Mouse (Mus musculus): Measurements from ENCODE around the gene Zfp12. TPM values are rescaled to one million over a fixed set of nuclear protein-coding genes. Genes with fewer than 3 reads are reported as not detected.

The Zfp12 gene
- polyA plus RNA-seq, 1 experiment = 4.5 TPM

DNA sequence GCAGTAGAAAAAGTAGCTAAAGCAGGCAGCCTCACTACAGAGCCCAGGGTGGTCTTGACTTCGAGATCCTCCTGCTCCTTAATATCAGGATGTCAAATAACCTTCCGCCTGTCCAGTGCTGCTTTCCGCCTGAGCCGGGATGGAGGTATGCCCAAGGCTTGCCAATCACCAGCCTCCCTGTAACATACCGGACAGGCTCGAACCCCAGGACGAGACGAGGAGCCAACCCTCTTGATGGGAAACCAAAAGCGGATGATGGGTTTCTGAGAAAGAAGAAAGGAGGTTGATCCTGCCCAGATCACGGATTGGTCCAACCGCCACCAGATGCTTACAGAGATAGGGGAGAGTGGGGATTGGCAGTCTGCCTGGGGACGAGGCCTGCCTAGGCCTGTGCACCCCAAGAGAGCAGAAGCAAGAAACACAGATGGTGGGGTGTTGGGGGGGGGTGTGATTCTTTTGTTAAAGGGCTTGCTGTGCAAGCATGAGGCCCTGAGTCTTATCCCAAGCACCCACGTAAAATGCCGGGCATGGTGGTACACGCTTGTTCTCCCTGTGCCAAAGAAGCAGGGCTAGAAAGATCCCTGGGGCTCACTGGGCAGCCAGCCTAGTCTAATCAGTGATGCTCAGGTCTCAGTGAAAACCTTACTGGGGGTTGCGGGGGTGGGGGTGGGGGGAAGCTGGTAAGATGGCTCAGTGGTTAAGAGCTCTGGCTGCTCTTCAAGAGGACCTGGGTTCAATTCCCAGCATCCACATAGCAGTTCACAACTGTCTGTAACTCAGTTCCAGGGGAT lies 37.8 kb downstream of the Zfp12 start:
- H3K36me3 ChIP-seq (ENCODE audit: control insufficient read depth, insufficient read depth) = no peaks in the 10 kb centered on the region
- no peak overlapping the region for H3ac ChIP-seq (ENCODE audit: control insufficient read depth, insufficient read length)
- peak overlapping the region; percentile 80 for H3K4me2 ChIP-seq (ENCODE audit: low read depth)
- H3K79me2 ChIP-seq (ENCODE audit: control insufficient read depth, insufficient read depth) = peaks cover 5% of the 10 kb centered on the region
- H3K27me3 ChIP-seq (ENCODE audit: control insufficient read depth, insufficient read depth, insufficient read length) = no peaks in the 10 kb centered on the region
- TF ChIP-seq POLR2AphosphoS2 (IDR thresholded peaks at IDR 0.05; ENCODE audit: insufficient read length, low read depth) = no peak
- TF ChIP-seq TCF3 (IDR thresholded peaks at IDR 0.05; ENCODE audit: insufficient read length, low read depth) = no peak
- no peak for TF ChIP-seq MAX (IDR thresholded peaks at IDR 0.05; ENCODE audit: low read depth)
- no peak for TF ChIP-seq TCF12 (IDR thresholded peaks at IDR 0.05; ENCODE audit: insufficient read depth, poor library complexity, severe bottlenecking)
- H3K4me3 ChIP-seq = no peak overlapping the region

DNA sequence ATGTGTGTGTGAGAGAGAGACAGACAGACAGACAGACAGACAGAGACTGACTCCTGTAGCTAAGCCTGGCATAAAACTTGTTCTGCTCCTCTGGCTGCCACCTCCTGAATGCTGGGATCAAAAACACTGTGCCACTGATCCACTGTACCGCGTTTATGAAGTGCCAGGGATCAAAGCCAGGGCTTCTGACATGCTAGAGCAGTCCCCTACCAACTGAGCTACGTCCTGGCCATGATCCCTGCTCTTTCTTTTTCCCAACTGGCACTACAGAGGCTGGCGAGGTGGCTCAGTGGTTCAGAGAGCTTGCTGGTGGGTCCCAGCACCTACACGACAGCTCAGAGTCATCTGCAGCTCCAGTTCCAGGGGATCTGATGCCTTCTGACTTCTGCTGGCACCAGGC lies 40.8 kb downstream of the Zfp12 start:
- no peak for TF ChIP-seq TCF3 (IDR thresholded peaks at IDR 0.05; ENCODE audit: insufficient read length, low read depth)
- TF ChIP-seq POLR2AphosphoS2 (IDR thresholded peaks at IDR 0.05; ENCODE audit: insufficient read length, low read depth) = no peak
- no peak for TF ChIP-seq MYOD1 (IDR thresholded peaks at IDR 0.05; ENCODE audit: control insufficient read depth in 1 of 3, insufficient read length in 2 of 3, low read depth in 2 of 3)
- no peak for TF ChIP-seq SRF (IDR thresholded peaks at IDR 0.05; ENCODE audit: control insufficient read depth, insufficient read length, low read depth)
- no peak for TF ChIP-seq MAX (IDR thresholded peaks at IDR 0.05; ENCODE audit: low read depth)
- no peak for TF ChIP-seq REST (IDR thresholded peaks at IDR 0.05; ENCODE audit: insufficient read depth, insufficient read length)
- H3ac ChIP-seq (ENCODE audit: control insufficient read depth, insufficient read length) = no peak overlapping the region
- no peaks in the 10 kb centered on the region for H3K79me2 ChIP-seq (ENCODE audit: control insufficient read depth, insufficient read depth)
- H3K36me3 ChIP-seq (ENCODE audit: control insufficient read depth, insufficient read depth) = no peaks in the 10 kb centered on the region
- no peak overlapping the region for H3K4me3 ChIP-seq
- H3K27me3 ChIP-seq (ENCODE audit: control insufficient read depth, insufficient read depth, insufficient read length) = no peaks in the 10 kb centered on the region
- no peak overlapping the region for H3K4me2 ChIP-seq (ENCODE audit: low read depth)

DNA sequence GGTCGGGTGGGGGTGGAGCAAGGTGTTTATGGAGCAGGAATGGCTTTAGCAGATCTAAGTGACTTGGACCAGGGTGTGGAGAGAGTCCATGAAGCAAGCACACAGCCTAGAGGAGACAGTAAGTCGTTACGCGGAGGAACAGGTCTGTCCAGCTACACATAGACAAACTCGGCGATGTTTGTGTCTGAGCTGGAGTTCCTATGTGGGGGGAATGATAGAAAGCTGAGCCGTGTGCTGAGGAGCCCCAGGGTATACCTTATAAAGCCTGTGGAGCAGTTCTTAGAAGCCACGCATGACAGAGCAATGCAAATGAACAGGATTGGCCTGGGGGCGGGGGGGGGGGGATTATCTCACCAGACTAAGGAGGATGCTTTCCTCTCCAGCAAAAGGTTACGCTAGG lies 44.3 kb downstream of the Zfp12 start:
- no peak overlapping the region for H3K4me3 ChIP-seq
- H3ac ChIP-seq (ENCODE audit: control insufficient read depth, insufficient read length) = no peak overlapping the region
- no peaks in the 10 kb centered on the region for H3K36me3 ChIP-seq (ENCODE audit: control insufficient read depth, insufficient read depth)
- no peak overlapping the region for H3K4me2 ChIP-seq (ENCODE audit: low read depth)
- H3K79me2 ChIP-seq (ENCODE audit: control insufficient read depth, insufficient read depth) = no peaks in the 10 kb centered on the region
- TF ChIP-seq REST (IDR thresholded peaks at IDR 0.05; ENCODE audit: insufficient read depth, insufficient read length) = no peak
- H3K27me3 ChIP-seq (ENCODE audit: control insufficient read depth, insufficient read depth, insufficient read length) = no peaks in the 10 kb centered on the region

- Histone ChIP-seq H3K27me3 (ENCODE audit: control insufficient read depth, insufficient read depth, insufficient read length) (peaks cover 4% of the 10 kb centered on the region), H3ac (ENCODE audit: control insufficient read depth, insufficient read length) (no peak overlapping the region), H3K4me2 (ENCODE audit: low read depth) (no peak overlapping the region), H3K4me3 (no peak overlapping the region), H3K36me3 (ENCODE audit: control insufficient read depth, insufficient read depth) (no peaks in the 10 kb centered on the region), H3K79me2 (ENCODE audit: control insufficient read depth, insufficient read depth) (no peaks in the 10 kb centered on the region)
- TF ChIP-seq TCF12 (IDR thresholded peaks at IDR 0.05; ENCODE audit: insufficient read depth, poor library complexity, severe bottlenecking) (no peak), POLR2A (IDR thresholded peaks at IDR 0.05; ENCODE audit: insufficient read length, low read depth) (no peak), POLR2AphosphoS2 (IDR thresholded peaks at IDR 0.05; ENCODE audit: insufficient read length, low read depth) (no peak), MYOG (IDR thresholded peaks at IDR 0.05; ENCODE audit: control insufficient read depth in 1 of 3, insufficient read depth in 1 of 3, insufficient read length in 2 of 3, low read depth in 2 of 3) (no peak), MAX (IDR thresholded peaks at IDR 0.05; ENCODE audit: low read depth) (no peak), USF1 (IDR thresholded peaks at IDR 0.05; ENCODE audit: low read depth) (no peak), CEBPB (IDR thresholded peaks at IDR 0.05; ENCODE audit: insufficient read depth, poor library complexity, severe bottlenecking) (no peak), MYOD1 (IDR thresholded peaks at IDR 0.05; ENCODE audit: control insufficient read depth in 1 of 3, insufficient read length in 2 of 3, low read depth in 2 of 3) (no peak), TCF3 (IDR thresholded peaks at IDR 0.05; ENCODE audit: insufficient read length, low read depth) (no peak)
Measured at GRCm38 (mm10) chr5:143284762-143285161, 49.8 kb downstream of the Zfp12 start.

DNA sequence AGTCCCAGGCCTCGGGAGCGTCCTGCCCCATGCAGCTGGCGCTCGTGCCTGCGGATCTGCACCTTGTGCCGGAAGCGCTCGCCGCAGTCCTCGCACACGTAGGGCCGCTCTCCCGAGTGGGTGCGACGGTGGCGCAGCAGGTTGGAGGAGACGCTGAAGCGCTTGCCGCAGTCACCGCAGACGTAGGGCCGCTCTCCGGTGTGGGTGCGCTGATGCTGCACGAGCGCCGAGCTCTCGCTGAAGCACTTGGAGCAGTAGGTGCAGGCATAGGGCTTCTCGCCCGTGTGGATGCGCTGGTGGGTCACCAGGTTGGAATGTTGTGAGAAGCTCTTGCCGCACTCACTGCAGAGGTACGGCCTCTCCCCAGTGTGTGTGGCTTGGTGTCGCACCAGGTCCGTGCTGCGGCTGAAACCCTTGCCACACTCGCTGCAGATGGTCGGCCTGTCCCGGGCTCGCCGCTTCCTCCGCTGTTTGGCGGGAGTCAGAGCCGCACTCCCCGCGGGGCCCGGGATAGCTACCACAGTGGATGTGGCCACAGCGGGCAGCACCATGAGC lies 52.9 kb downstream of the Zfp12 start:
- Histone ChIP-seq H3K36me3 (ENCODE audit: control insufficient read depth, insufficient read depth) (no peaks in the 10 kb centered on the region), H3K79me2 (ENCODE audit: control insufficient read depth, insufficient read depth) (no peaks in the 10 kb centered on the region), H3K4me3 (no peak overlapping the region), H3K4me2 (ENCODE audit: low read depth) (no peak overlapping the region), H3K27me3 (ENCODE audit: control insufficient read depth, insufficient read depth, insufficient read length) (peaks cover 4% of the 10 kb centered on the region), H3ac (ENCODE audit: control insufficient read depth, insufficient read length) (no peak overlapping the region)
- TF ChIP-seq SRF (IDR thresholded peaks at IDR 0.05; ENCODE audit: control insufficient read depth, insufficient read length, low read depth) (no peak), REST (IDR thresholded peaks at IDR 0.05; ENCODE audit: insufficient read depth, insufficient read length) (no peak), USF1 (IDR thresholded peaks at IDR 0.05; ENCODE audit: low read depth) (no peak), MAX (IDR thresholded peaks at IDR 0.05; ENCODE audit: low read depth) (no peak), TCF3 (IDR thresholded peaks at IDR 0.05; ENCODE audit: insufficient read length, low read depth) (no peak), MYOG (IDR thresholded peaks at IDR 0.05; ENCODE audit: control insufficient read depth in 1 of 3, insufficient read depth in 1 of 3, insufficient read length in 2 of 3, low read depth in 2 of 3) (no peak), CEBPB (IDR thresholded peaks at IDR 0.05; ENCODE audit: insufficient read depth, poor library complexity, severe bottlenecking) (no peak)

Measured in myocyte (in vitro differentiated cells).